ENCODE assay signal across 8 mouse cellular contexts in genomic region chr1:172525027-172525764, GRCm38 (mm10). TPM values are rescaled to one million over a fixed set of nuclear protein-coding genes. Genes with fewer than 3 reads are reported as not detected.
DNase-seq lines count a peak whose midpoint lies in the region; ATAC-seq and TF ChIP-seq lines count a peak whose summit lies in the region.

No protein-coding gene starts in this region.

- peaks cover 36% of the 10 kb centered on the region for H3K4me1 ChIP-seq in embryonic facial prominence, embryonic 10.5 days
- peaks cover 19% of the 10 kb centered on the region for H3K4me1 ChIP-seq in hindbrain, embryonic 12.5 days
- peaks cover 20% of the 10 kb centered on the region for H3K4me1 ChIP-seq in liver, embryonic 11.5 days (replicated peaks; ENCODE audit: control insufficient read depth, insufficient read depth, low read length)
- peaks cover 26% of the 10 kb centered on the region for H3K4me1 ChIP-seq in thymus, adult 2 months (replicated peaks; ENCODE audit: control insufficient read depth, insufficient read depth, low read length)

- H3K4me3 ChIP-seq in embryonic facial prominence, embryonic 10.5 days, result no peak overlapping the region
- no peak overlapping the region for H3K4me3 ChIP-seq in hindbrain, embryonic 12.5 days
- H3K4me3 ChIP-seq in liver, embryonic 11.5 days (ENCODE audit: low read depth, low read length), result no peak overlapping the region
- no peak overlapping the region for H3K4me3 ChIP-seq in thymus, adult 2 months (ENCODE audit: control insufficient read depth, insufficient read depth, low read length)

- TF ChIP-seq POLR2A in thymus, adult 2 months (IDR thresholded peaks at IDR 0.05; ENCODE audit: control insufficient read depth, extremely low read depth, insufficient read depth, low read length, poor library complexity), result no peak

- 45% methylated on average over 15 of the region's 15 CpGs for WGBS in embryonic facial prominence, embryonic 10.5 days
- 40% methylated on average over 15 of the region's 15 CpGs for WGBS in hindbrain, embryonic 12.5 days
- 38% methylated on average over 15 of the region's 15 CpGs for WGBS in liver, embryonic 11.5 days
- 2% methylated on average over 15 of the region's 15 CpGs for WGBS in thymus, adult 2 months

- TF ChIP-seq CTCF in thymus, adult 2 months (IDR thresholded peaks at IDR 0.05; ENCODE audit: borderline replicate concordance, control insufficient read depth, extremely low read depth, insufficient read depth, low read length, poor library complexity), result no peak

- ATAC-seq in hindbrain, embryonic 12.5 days (ENCODE audit: low FRiP score), result no peak
- no peak for ATAC-seq in liver, embryonic 11.5 days (replicated peaks; ENCODE audit: low FRiP score)

- DNase-seq in spleen, adult 12 weeks (ENCODE audit: low spot score), result peak; percentile 12
- DNase-seq in spleen, postnatal 14 days (ENCODE audit: low spot score in 2 of 2), result no peak
- DNase-seq in embryonic facial prominence, embryonic 10.5 days (ENCODE audit: low spot score), result peak; percentile 43
- no peak for DNase-seq in liver, embryonic 11.5 days (ENCODE audit: low spot score)
- DNase-seq in skeletal muscle tissue, adult 2 months (ENCODE audit: low read depth, low spot score), result peak; percentile 64
- no peak for DNase-seq in thymus, adult 2 months
- DNase-seq in cerebellum, postnatal 10 days, result no peak

- H3K9ac ChIP-seq in hindbrain, embryonic 12.5 days, result no peak overlapping the region
- H3K9ac ChIP-seq in liver, embryonic 11.5 days (ENCODE audit: low read depth, low read length), result no peak overlapping the region

- no peaks in the 10 kb centered on the region for H3K36me3 ChIP-seq in embryonic facial prominence, embryonic 10.5 days (replicated peaks)
- H3K36me3 ChIP-seq in hindbrain, embryonic 12.5 days, result no peaks in the 10 kb centered on the region
- no peaks in the 10 kb centered on the region for H3K36me3 ChIP-seq in liver, embryonic 11.5 days (ENCODE audit: control insufficient read depth, insufficient read depth, low read length)
- H3K36me3 ChIP-seq in thymus, adult 2 months (ENCODE audit: control insufficient read depth, insufficient read depth, low read length), result no peaks in the 10 kb centered on the region

- peaks cover 38% of the 10 kb centered on the region for H3K27me3 ChIP-seq in embryonic facial prominence, embryonic 10.5 days (replicated peaks; ENCODE audit: low read depth, poor library complexity, severe bottlenecking)
- H3K27me3 ChIP-seq in hindbrain, embryonic 12.5 days, result 0 out of 2 replicates have a peak, but pooled peaks cover 4% of the 10 kb centered on the region
- H3K27me3 ChIP-seq in liver, embryonic 11.5 days (replicated peaks; ENCODE audit: control insufficient read depth, insufficient read depth, low read length), result peaks cover 12% of the 10 kb centered on the region
- no peaks in the 10 kb centered on the region; the same call in 1 of the 2 replicates for H3K27me3 ChIP-seq in thymus, adult 2 months (ENCODE audit: control insufficient read depth, insufficient read depth, low read length)

- H3K27ac ChIP-seq in embryonic facial prominence, embryonic 10.5 days (replicated peaks), result peak overlapping the region; percentile 4; the same call in 1 of the 2 replicates
- 0 out of 2 replicates have a peak overlapping the region, but pooled peaks have one; percentile 18 for H3K27ac ChIP-seq in hindbrain, embryonic 12.5 days
- H3K27ac ChIP-seq in liver, embryonic 11.5 days (ENCODE audit: low read depth, low read length), result no peak overlapping the region
- H3K27ac ChIP-seq in thymus, adult 2 months (ENCODE audit: control insufficient read depth, insufficient read depth, low read length), result no peak overlapping the region

- peak overlapping the region; percentile 19; the same call in 1 of the 2 replicates for H3K4me2 ChIP-seq in hindbrain, embryonic 12.5 days (replicated peaks)
- peak overlapping the region; percentile 8; the same call in 1 of the 2 replicates for H3K4me2 ChIP-seq in liver, embryonic 11.5 days

- H3K9me3 ChIP-seq in embryonic facial prominence, embryonic 10.5 days, result no peaks in the 10 kb centered on the region
- no peaks in the 10 kb centered on the region for H3K9me3 ChIP-seq in hindbrain, embryonic 12.5 days (replicated peaks)
- H3K9me3 ChIP-seq in liver, embryonic 11.5 days (ENCODE audit: control insufficient read depth, low read length), result no peaks in the 10 kb centered on the region

RNA-seq across cellular contexts. Expression of gene Cfap45, which starts 4.6 kb away (rescaled TPM):
- 1.3 TPM in 2 replicates for polyA plus RNA-seq in embryonic facial prominence, embryonic 10.5 days (2016; fragmentation: Nextera tagmentation; extraction: Ambion mirVana)
- 3.3 and 4.4 TPM in 2 replicates for polyA plus RNA-seq in hindbrain, embryonic 12.5 days (2016; fragmentation: Nextera tagmentation; extraction: Ambion mirVana)
- 0.77 and 1.4 TPM in 2 replicates for polyA plus RNA-seq in liver, embryonic 11.5 days (2014; fragmentation: Nextera tagmentation; extraction: Ambion mirVana)
- 0.15 and 0.56 TPM in 2 replicates for polyA plus RNA-seq in thymus, adult 2 months (2012; rRNA removed)

RNA-seq across cellular contexts. Expression of gene Tagln2, which starts 25.3 kb away (rescaled TPM):
- 75.1 and 82.5 TPM in 2 replicates for polyA plus RNA-seq in embryonic facial prominence, embryonic 10.5 days (2016; fragmentation: Nextera tagmentation; extraction: Ambion mirVana)
- 53.2 and 64.5 TPM in 2 replicates for polyA plus RNA-seq in hindbrain, embryonic 12.5 days (2016; fragmentation: Nextera tagmentation; extraction: Ambion mirVana)
- polyA plus RNA-seq in liver, embryonic 11.5 days (2014; fragmentation: Nextera tagmentation; extraction: Ambion mirVana), result 248 and 257 TPM in 2 replicates
- 178 and 183 TPM in 2 replicates for polyA plus RNA-seq in thymus, adult 2 months (2012; rRNA removed)

RNA-seq across cellular contexts. Expression of gene Vsig8, which starts 30.5 kb away (rescaled TPM):
- polyA plus RNA-seq in embryonic facial prominence, embryonic 10.5 days (2016; fragmentation: Nextera tagmentation; extraction: Ambion mirVana), result 0.12 TPM in 1 of 2 replicates, not detected in the other
- 0.41 TPM in 1 of 2 replicates, not detected in the other for polyA plus RNA-seq in hindbrain, embryonic 12.5 days (2016; fragmentation: Nextera tagmentation; extraction: Ambion mirVana)
- not detected in 2 replicates for polyA plus RNA-seq in liver, embryonic 11.5 days (2014; fragmentation: Nextera tagmentation; extraction: Ambion mirVana)
- 1.8 and 1.9 TPM in 2 replicates for polyA plus RNA-seq in thymus, adult 2 months (2012; rRNA removed)

RNA-seq across cellular contexts. Expression of gene Igsf9, which starts 43.6 kb away (rescaled TPM):
- 92.8 and 95.9 TPM in 2 replicates for polyA plus RNA-seq in embryonic facial prominence, embryonic 10.5 days (2016; fragmentation: Nextera tagmentation; extraction: Ambion mirVana)
- 69.9 and 82.2 TPM in 2 replicates for polyA plus RNA-seq in hindbrain, embryonic 12.5 days (2016; fragmentation: Nextera tagmentation; extraction: Ambion mirVana)
- polyA plus RNA-seq in liver, embryonic 11.5 days (2014; fragmentation: Nextera tagmentation; extraction: Ambion mirVana), result 9.7 and 13.8 TPM in 2 replicates
- polyA plus RNA-seq in thymus, adult 2 months (2012; rRNA removed), result 16.4 and 20.3 TPM in 2 replicates

RNA-seq across cellular contexts. Expression of gene Slamf9, which starts 50.0 kb away (rescaled TPM):
- polyA plus RNA-seq in embryonic facial prominence, embryonic 10.5 days (2016; fragmentation: Nextera tagmentation; extraction: Ambion mirVana), result not detected in 2 replicates
- polyA plus RNA-seq in hindbrain, embryonic 12.5 days (2016; fragmentation: Nextera tagmentation; extraction: Ambion mirVana), result 0.27 and 0.40 TPM in 2 replicates
- 0.55 and 1.4 TPM in 2 replicates for polyA plus RNA-seq in liver, embryonic 11.5 days (2014; fragmentation: Nextera tagmentation; extraction: Ambion mirVana)
- polyA plus RNA-seq in thymus, adult 2 months (2012; rRNA removed), result 4.3 and 7.3 TPM in 2 replicates

Comparison
In these comparisons a context has a peak if more than half of its experiments do, and no peak if none do; other contexts are left out.
1. DNase-seq: peak in spleen, adult 12 weeks (single experiment), embryonic facial prominence, embryonic 10.5 days (single experiment) and skeletal muscle tissue, adult 2 months (single experiment); none in spleen, postnatal 14 days (0 of 2), liver, embryonic 11.5 days (single experiment), thymus, adult 2 months (single experiment) and cerebellum, postnatal 10 days (0 of 2).
2. H3K27ac ChIP-seq: peak in embryonic facial prominence, embryonic 10.5 days (single experiment) and hindbrain, embryonic 12.5 days (single experiment); none in liver, embryonic 11.5 days (single experiment) and thymus, adult 2 months (single experiment).